Mouse (Mus musculus) liver, embryonic 16.5 days (tissue): ENCODE measurements at regions not wholly inside any gene's neighbourhood (a gene's known extent, or its start where the extent isn't known, plus 50 kb on each side); places are given as distances from the start of the nearest gene placed in this dataset.
"Not testable (repeated sequence)": the region's sequence is repeated elsewhere in the genome, so short reads cannot be mapped to it uniquely, and the experiment has no call there.

ENCODE experiments used
- ATAC-seq: fragments of 200-750 bp; cut with Nextera tagmentation; 2 replicates; pipeline ENCODE4 v1.8.0; 2017; ENCODE audit warnings: low read depth, mild to moderate bottlenecking, moderate number of reproducible peaks, moderate library complexity
- H3K27ac ChIP-seq: fragments of 300-500 bp; sonication (generic); 2 replicates; pipeline ENCODE4 v1.5.1; 2014; ENCODE audit warnings: mild to moderate bottlenecking, low read length
- H3K27me3 ChIP-seq: fragments of 300-500 bp; sonication (generic); 2 replicates; pipeline ENCODE4 v1.6.1; 2014; ENCODE audit warnings: low read depth, low read length, mixed read lengths; ENCODE audit not compliant: control insufficient read depth, insufficient read depth
- H3K36me3 ChIP-seq: fragments of 300-500 bp; sonication (generic); 2 replicates; pipeline ENCODE4 v1.6.1; 2014; ENCODE audit warnings: mild to moderate bottlenecking; ENCODE audit not compliant: control insufficient read depth, insufficient read depth
- H3K4me1 ChIP-seq: fragments of 300-500 bp; sonication (generic); 2 replicates; pipeline ENCODE4 v1.6.1; 2014; ENCODE audit warnings: low read depth, low read length, mixed read lengths; ENCODE audit not compliant: control insufficient read depth
- H3K4me2 ChIP-seq: fragments of 300-500 bp; sonication (generic); 2 replicates; pipeline ENCODE4 v1.6.1; 2014; ENCODE audit warnings: low read depth, low read length, mixed read lengths
- H3K4me3 ChIP-seq: fragments of 300-500 bp; sonication (generic); 2 replicates; pipeline ENCODE4 v1.5.1; 2014; ENCODE audit warnings: low read depth, mild to moderate bottlenecking, low read length
- H3K9ac ChIP-seq: fragments of 300-500 bp; sonication (generic); 2 replicates; pipeline ENCODE4 v1.6.1; 2014; ENCODE audit warnings: low read depth, low read length
- H3K9me3 ChIP-seq: fragments of 300-500 bp; sonication (generic); replicated peaks from 2 replicates; pipeline ENCODE4 v1.6.1; 2016; ENCODE audit warnings: low read length; ENCODE audit not compliant: control insufficient read depth
- WGBS: fragments of 180-500 bp; shearing (Covaris S2); extraction: QIAGEN DNeasy Blood & Tissue Kit; methylation state at CpG from one replicate; pipeline ENCODE4 v1.1.7; 2014; ENCODE audit not compliant: insufficient replicate concordance; 5-methylcytosine and 5-hydroxymethylcytosine counted together

DNA sequence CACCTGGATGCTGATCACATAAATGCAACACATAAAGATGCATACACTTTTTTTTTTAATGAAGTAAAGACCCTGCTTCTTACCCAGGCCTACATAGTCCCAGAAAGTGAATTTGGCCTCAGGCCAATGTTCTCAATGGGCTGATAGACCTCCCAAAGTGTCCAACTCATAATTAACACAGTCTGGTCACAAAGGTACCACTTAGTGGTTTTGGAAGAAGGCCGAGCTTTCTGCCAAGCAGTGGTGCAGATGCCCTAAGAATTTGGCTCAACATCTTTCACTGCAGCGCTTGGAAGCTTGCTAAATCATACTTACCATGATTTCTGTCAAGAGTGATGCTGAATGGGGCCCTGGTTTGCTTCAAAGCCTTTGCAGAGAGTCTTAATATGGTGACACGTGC is 706.4 kb upstream of the Rag2 start:
- Histone ChIP-seq H3K4me2 (no peak overlapping the region), H3K9me3 (no peaks in the 10 kb centered on the region), H3K4me1 (no peaks in the 10 kb centered on the region), H3K36me3 (no peaks in the 10 kb centered on the region), H3K27me3 (no peaks in the 10 kb centered on the region), H3K27ac (no peak overlapping the region), H3K9ac (no peak overlapping the region), H3K4me3 (no peak overlapping the region)
- WGBS, result 46% methylated on average over 3 of the region's 3 CpGs
- ATAC-seq, result no peak

DNA sequence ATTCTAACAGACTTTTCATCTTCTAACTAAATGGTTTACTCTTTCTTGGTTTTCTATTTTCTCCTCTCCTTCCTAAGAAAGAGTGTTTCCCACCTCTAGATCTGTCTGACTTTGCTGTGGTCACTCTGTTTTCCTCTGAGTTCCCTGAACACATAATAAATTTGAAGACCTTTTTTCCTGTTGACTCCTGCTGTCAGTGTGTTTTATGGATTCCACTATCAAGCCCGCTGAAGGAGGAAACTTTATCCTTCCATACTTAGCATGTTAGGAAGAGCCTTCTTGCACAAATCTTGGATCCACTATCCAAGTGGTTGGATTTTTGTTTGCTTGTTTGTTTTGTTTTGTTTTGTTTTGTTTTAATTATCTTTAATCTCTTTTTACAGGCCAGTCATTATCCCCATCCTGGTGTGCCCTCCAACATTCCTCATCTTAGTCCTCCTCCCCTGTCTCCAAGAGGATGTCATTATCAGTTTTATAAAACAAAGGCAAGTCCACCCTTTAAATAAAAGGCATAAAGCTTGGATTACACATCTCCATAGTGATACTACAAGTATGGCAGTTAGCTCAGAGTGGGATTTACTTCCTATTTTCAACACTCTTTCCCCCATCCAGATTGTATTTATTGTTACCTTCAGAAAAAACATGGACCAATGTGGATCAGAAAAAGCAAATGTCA is 704.8 kb upstream of the Rag2 start:
- Histone ChIP-seq H3K36me3 (no peaks in the 10 kb centered on the region), H3K9me3 (no peaks in the 10 kb centered on the region), H3K27ac (no peak overlapping the region), H3K9ac (no peak overlapping the region), H3K27me3 (no peaks in the 10 kb centered on the region), H3K4me1 (no peaks in the 10 kb centered on the region), H3K4me3 (no peak overlapping the region), H3K4me2 (no peak overlapping the region)
- WGBS, result 55% methylated on average over 1 of the region's 1 CpGs
- ATAC-seq, result no peak

DNA sequence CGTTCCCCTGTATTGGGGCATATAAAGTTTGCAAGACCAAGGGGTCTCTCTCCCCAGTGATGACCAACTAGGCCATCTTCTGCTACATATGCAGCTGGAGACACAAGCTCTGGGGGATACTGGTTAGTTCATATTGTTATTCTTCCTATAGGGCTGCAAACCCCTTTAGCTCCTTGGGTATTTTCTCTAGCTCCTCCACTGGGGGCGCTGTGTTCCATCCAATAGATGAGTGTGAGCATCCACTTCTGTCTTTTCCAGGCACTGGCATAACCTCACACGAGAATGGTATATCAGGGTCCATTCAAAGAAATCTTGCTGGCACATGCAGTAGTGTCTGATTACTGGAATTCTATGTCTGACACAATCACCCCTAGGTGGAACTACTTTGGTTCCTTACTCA is 675.9 kb upstream of the Rag2 start:
- not testable (repeated sequence) for H3K9me3 ChIP-seq, ATAC-seq, H3K9ac ChIP-seq, H3K27ac ChIP-seq, H3K36me3 ChIP-seq, H3K4me1 ChIP-seq, H3K27me3 ChIP-seq, H3K4me2 ChIP-seq, H3K4me3 ChIP-seq
- WGBS, result 25% methylated on average over 3 of the region's 3 CpGs

DNA sequence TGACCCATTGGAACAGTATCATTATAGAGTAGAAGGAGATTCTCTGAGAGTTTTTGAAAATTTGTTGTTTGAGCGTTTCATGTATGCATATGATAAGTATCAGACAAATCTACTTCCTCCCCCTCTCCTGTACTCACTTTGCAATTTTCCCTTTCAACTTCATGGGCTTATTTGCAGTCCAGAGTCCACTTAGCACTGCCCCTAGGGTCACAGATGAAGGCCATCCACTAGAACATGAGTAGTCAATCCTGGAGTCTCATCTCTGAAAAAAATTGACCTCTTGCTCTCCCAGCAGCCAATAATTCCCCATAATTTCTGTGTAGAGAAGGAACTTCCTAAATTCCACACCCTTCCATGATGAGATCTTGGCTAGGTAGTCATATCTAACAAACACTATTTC is 665.1 kb upstream of the Rag2 start:
- no peak overlapping the region for H3K27ac ChIP-seq
- 53% methylated on average over 1 of the region's 1 CpGs for WGBS
- no peak overlapping the region for H3K4me2 ChIP-seq
- H3K9ac ChIP-seq, result no peak overlapping the region
- no peaks in the 10 kb centered on the region for H3K9me3 ChIP-seq
- H3K27me3 ChIP-seq, result no peaks in the 10 kb centered on the region
- ATAC-seq, result peak; percentile 64
- H3K4me1 ChIP-seq, result no peaks in the 10 kb centered on the region
- H3K36me3 ChIP-seq, result no peaks in the 10 kb centered on the region
- no peak overlapping the region for H3K4me3 ChIP-seq

DNA sequence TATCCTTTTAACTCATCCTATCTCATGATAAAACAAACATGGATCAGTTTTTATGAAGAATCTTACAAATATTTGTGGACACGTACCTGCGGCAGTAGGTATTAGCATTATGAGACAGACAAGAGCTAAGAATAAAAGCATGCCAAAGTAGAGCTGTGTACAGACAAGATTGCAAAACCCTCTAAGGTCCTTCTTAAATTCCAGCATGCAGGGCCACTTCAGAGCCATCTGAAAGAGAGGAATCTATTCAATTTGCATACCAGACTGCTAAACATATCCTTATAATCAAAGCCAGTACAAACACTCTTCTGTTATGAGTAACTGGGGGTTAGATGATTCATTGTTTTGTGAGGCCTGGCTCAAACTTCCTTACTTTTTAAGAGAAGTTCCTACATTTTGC is 659.9 kb upstream of the Rag2 start:
- WGBS, result 66% methylated on average over 2 of the region's 2 CpGs
- H3K36me3 ChIP-seq, result no peaks in the 10 kb centered on the region
- H3K27ac ChIP-seq, result no peak overlapping the region
- ATAC-seq, result no peak
- no peaks in the 10 kb centered on the region for H3K4me1 ChIP-seq
- H3K9me3 ChIP-seq, result no peaks in the 10 kb centered on the region
- no peaks in the 10 kb centered on the region for H3K27me3 ChIP-seq
- H3K9ac ChIP-seq, result no peak overlapping the region
- no peak overlapping the region for H3K4me3 ChIP-seq
- no peak overlapping the region for H3K4me2 ChIP-seq

DNA sequence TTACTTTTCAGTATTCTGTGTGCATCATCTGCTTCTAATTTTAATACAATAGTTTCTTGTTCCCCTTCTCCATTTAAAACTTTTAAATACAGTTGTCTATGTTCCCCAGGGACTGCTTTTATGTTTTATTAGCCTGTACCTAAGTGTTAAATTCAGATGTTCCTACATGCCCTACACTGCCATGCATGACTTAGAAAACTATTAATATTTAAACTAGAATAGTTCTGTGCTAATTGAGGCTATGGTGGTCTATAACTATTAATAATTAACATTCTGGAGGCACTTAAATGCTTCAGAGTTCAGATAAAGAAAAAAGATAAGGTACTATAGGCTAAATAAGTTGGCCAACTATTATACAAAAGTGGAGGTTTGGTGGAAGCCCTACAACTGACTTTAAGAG is 647.3 kb upstream of the Rag2 start:
- Histone ChIP-seq H3K36me3 (no peaks in the 10 kb centered on the region), H3K4me1 (no peaks in the 10 kb centered on the region), H3K27ac (no peak overlapping the region), H3K9ac (no peak overlapping the region), H3K4me3 (no peak overlapping the region), H3K4me2 (no peak overlapping the region), H3K27me3 (no peaks in the 10 kb centered on the region), H3K9me3 (no peaks in the 10 kb centered on the region)
- ATAC-seq, result no peak

DNA sequence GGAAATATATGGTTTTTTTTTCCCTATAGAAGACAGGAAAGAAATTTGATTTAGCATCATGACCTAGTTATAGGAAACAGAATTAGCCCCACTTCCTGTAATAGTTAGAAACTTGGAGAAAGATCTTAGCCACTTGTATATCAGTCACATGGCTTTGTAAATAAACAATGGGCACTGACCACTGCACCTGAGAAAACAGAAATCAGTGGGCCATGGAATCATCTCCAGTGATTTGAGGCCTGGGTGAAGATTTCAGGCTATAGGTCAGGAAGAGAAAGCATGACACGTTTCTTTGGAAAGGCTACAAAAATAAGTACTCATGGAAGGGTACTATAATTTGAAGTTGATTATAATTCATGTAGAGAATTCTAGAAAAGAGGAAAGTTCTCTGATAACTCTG is 642.2 kb upstream of the Rag2 start:
- 30% methylated on average over 1 of the region's 1 CpGs for WGBS
- Histone ChIP-seq H3K4me2 (no peak overlapping the region), H3K9ac (no peak overlapping the region)

DNA sequence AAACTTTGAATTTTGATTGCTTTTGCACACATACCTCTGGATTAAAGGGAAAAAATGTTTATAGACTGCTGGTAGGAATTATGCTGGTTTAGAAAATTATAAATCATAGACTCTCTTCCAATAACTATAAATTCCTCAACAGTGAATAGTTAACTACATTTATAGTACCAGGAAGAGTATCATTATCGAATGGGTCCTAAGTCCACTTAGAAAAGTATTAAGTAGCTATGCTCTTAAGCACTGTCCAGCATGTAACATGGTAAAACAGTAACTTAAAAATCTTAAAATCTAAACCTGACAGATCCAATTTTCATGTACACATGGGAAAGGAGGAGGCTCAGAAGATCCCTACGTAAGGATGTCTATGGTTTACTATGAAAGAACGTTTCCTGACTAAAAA is 609.2 kb upstream of the Rag2 start:
- Histone ChIP-seq H3K27me3 (no peaks in the 10 kb centered on the region), H3K4me1 (no peaks in the 10 kb centered on the region), H3K36me3 (no peaks in the 10 kb centered on the region), H3K9me3 (no peaks in the 10 kb centered on the region), H3K9ac (no peak overlapping the region), H3K4me2 (no peak overlapping the region), H3K27ac (no peak overlapping the region), H3K4me3 (no peak overlapping the region)
- 52% methylated on average over 3 of the region's 3 CpGs for WGBS
- ATAC-seq, result no peak

More for the DNA sequence above, 642.2 kb upstream of the Rag2 start:
- Histone ChIP-seq H3K4me1 (no peaks in the 10 kb centered on the region), H3K27ac (no peak overlapping the region), H3K36me3 (no peaks in the 10 kb centered on the region), H3K9me3 (no peaks in the 10 kb centered on the region), H3K27me3 (no peaks in the 10 kb centered on the region), H3K4me3 (no peak overlapping the region)
- ATAC-seq, result no peak

DNA sequence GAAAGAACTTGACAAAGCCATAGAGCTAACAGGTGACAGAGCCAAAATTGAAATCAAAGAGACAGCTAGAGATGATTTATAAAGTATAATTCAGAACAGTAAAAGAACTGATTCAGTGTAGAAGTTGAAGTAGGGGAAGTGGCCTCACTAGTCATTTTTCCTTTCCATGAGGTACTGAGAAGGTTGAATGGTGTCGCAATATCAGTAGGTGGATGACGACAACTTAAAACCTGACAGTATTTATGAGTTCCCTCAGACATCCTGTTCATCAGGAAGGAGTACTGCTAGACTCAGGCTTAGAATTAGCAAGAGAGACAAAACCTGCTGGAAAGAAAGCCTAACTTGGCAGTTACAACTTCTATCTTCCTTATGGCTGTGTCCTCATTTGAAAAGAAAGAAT is 605.1 kb upstream of the Rag2 start:
- no peak for ATAC-seq
- no peaks in the 10 kb centered on the region for H3K4me1 ChIP-seq
- no peaks in the 10 kb centered on the region for H3K9me3 ChIP-seq
- no peak overlapping the region for H3K9ac ChIP-seq
- WGBS, result 39% methylated on average over 2 of the region's 2 CpGs
- H3K27ac ChIP-seq, result no peak overlapping the region
- H3K36me3 ChIP-seq, result no peaks in the 10 kb centered on the region
- no peaks in the 10 kb centered on the region for H3K27me3 ChIP-seq
- no peak overlapping the region for H3K4me3 ChIP-seq
- no peak overlapping the region for H3K4me2 ChIP-seq
